Mouse (Mus musculus): ENCODE results near the gene Nop53. TPM values are rescaled to one million over a fixed set of nuclear protein-coding genes. Genes with fewer than 3 reads are reported as not detected.

Gene Nop53
- polyA plus RNA-seq, 1 experiment = 283 TPM

DNA sequence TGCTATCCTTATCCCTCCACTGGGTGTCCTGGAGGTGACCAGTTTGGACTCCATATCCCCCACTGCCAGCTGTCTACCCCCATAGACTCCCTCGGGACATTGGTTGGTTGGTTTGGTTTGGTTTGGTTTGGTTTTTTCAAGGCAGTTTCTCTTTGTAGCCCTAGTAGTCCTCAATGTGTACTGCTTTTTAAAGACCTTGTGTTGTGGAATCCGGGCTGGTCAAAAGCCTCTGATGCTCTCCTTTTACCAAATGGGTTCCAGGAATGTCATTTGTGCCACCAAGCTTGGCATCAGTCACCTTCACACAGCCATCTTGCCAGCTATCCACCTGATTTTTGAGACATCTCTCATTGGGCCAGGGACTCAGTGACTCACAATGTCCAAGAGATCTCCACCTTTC is 31.1 kb downstream of the Nop53 start:
- no peak overlapping the region for H3K4me3 ChIP-seq (ENCODE audit: low read depth, low read length)
- H3K4me1 ChIP-seq (ENCODE audit: control insufficient read depth, insufficient read depth, low read length) = no peaks in the 10 kb centered on the region
- H3K36me3 ChIP-seq (ENCODE audit: control insufficient read depth, insufficient read depth, low read length, poor library complexity, severe bottlenecking) = peaks cover 10% of the 10 kb centered on the region
- no peak for TF ChIP-seq EP300 (IDR thresholded peaks at IDR 0.05; ENCODE audit: insufficient read depth, low read depth, low read length)
- no peak for TF ChIP-seq POLR2A (IDR thresholded peaks at IDR 0.05; ENCODE audit: insufficient read depth, low read length)
- no peak for TF ChIP-seq CTCF (IDR thresholded peaks at IDR 0.05; ENCODE audit: low read depth, low read length)
- H3K9me3 ChIP-seq (replicated peaks; ENCODE audit: control insufficient read depth, insufficient read depth, low read length, poor library complexity, severe bottlenecking) = no peaks in the 10 kb centered on the region
- no peak overlapping the region for H3K9ac ChIP-seq (ENCODE audit: low read depth, poor library complexity, severe bottlenecking)
- no peaks in the 10 kb centered on the region for H3K27me3 ChIP-seq (ENCODE audit: control insufficient read depth, insufficient read depth, low read length, poor library complexity, severe bottlenecking)
- H3K27ac ChIP-seq (ENCODE audit: insufficient read depth, low read length) = no peak overlapping the region

DNA sequence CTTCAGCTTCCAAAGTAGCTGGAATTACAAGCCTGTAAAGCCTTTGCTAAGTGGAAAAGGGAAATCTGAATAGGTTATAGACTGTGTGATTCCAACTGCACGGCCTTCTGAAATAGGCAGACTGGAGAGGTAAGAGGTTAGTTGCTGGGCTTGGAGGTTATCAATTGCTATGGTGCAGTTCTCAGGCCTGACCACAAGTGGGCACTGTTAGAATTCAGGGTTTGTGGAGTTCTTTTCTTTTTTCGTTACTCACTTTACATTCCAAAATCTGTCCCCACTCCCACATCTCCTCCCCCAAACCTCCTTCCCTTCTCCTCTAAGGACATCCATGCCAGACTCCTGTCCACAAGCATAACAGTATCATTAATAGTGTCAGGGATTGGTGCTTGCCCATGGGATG is 31.6 kb downstream of the Nop53 start:
- H3K4me3 ChIP-seq (ENCODE audit: low read depth, low read length) = no peak overlapping the region
- peaks cover 5% of the 10 kb centered on the region for H3K36me3 ChIP-seq (ENCODE audit: control insufficient read depth, insufficient read depth, low read length, poor library complexity, severe bottlenecking)
- H3K27me3 ChIP-seq (ENCODE audit: control insufficient read depth, insufficient read depth, low read length, poor library complexity, severe bottlenecking) = no peaks in the 10 kb centered on the region
- TF ChIP-seq CTCF (IDR thresholded peaks at IDR 0.05; ENCODE audit: low read depth, low read length) (peak; percentile 16), EP300 (IDR thresholded peaks at IDR 0.05; ENCODE audit: insufficient read depth, low read depth, low read length) (no peak), POLR2A (IDR thresholded peaks at IDR 0.05; ENCODE audit: insufficient read depth, low read length) (no peak)
- H3K4me1 ChIP-seq (ENCODE audit: control insufficient read depth, insufficient read depth, low read length) = no peaks in the 10 kb centered on the region
- no peak overlapping the region for H3K9ac ChIP-seq (ENCODE audit: low read depth, poor library complexity, severe bottlenecking)
- H3K9me3 ChIP-seq (replicated peaks; ENCODE audit: control insufficient read depth, insufficient read depth, low read length, poor library complexity, severe bottlenecking) = no peaks in the 10 kb centered on the region
- no peak overlapping the region for H3K27ac ChIP-seq (ENCODE audit: insufficient read depth, low read length)

- Histone ChIP-seq H3K4me3 (ENCODE audit: low read depth, low read length) (no peak overlapping the region), H3K27ac (ENCODE audit: insufficient read depth, low read length) (no peak overlapping the region), H3K9me3 (replicated peaks; ENCODE audit: control insufficient read depth, insufficient read depth, low read length, poor library complexity, severe bottlenecking) (no peaks in the 10 kb centered on the region), H3K4me1 (ENCODE audit: control insufficient read depth, insufficient read depth, low read length) (no peaks in the 10 kb centered on the region), H3K27me3 (ENCODE audit: control insufficient read depth, insufficient read depth, low read length, poor library complexity, severe bottlenecking) (no peaks in the 10 kb centered on the region), H3K36me3 (ENCODE audit: control insufficient read depth, insufficient read depth, low read length, poor library complexity, severe bottlenecking) (no peaks in the 10 kb centered on the region; the same call in 1 of the 2 replicates), H3K9ac (ENCODE audit: low read depth, poor library complexity, severe bottlenecking) (no peak overlapping the region)
- TF ChIP-seq POLR2A (IDR thresholded peaks at IDR 0.05; ENCODE audit: insufficient read depth, low read length) (no peak), CTCF (IDR thresholded peaks at IDR 0.05; ENCODE audit: low read depth, low read length) (peak; percentile 90)
Observed at GRCm38 (mm10) chr7:15912183-15912582, 33.7 kb downstream of the Nop53 start.

GRCm38 (mm10) chr7:15910521-15910920 is 35.4 kb downstream of the Nop53 start:
- H3K4me1 ChIP-seq (ENCODE audit: control insufficient read depth, insufficient read depth, low read length) = no peaks in the 10 kb centered on the region
- no peak overlapping the region for H3K27ac ChIP-seq (ENCODE audit: insufficient read depth, low read length)
- no peak overlapping the region for H3K9ac ChIP-seq (ENCODE audit: low read depth, poor library complexity, severe bottlenecking)
- H3K36me3 ChIP-seq (ENCODE audit: control insufficient read depth, insufficient read depth, low read length, poor library complexity, severe bottlenecking) = no peaks in the 10 kb centered on the region
- H3K4me3 ChIP-seq (ENCODE audit: low read depth, low read length) = no peak overlapping the region
- no peak for TF ChIP-seq CTCF (IDR thresholded peaks at IDR 0.05; ENCODE audit: low read depth, low read length)
- TF ChIP-seq POLR2A (IDR thresholded peaks at IDR 0.05; ENCODE audit: insufficient read depth, low read length) = no peak
- TF ChIP-seq EP300 (IDR thresholded peaks at IDR 0.05; ENCODE audit: insufficient read depth, low read depth, low read length) = no peak
- no peaks in the 10 kb centered on the region for H3K9me3 ChIP-seq (replicated peaks; ENCODE audit: control insufficient read depth, insufficient read depth, low read length, poor library complexity, severe bottlenecking)
- H3K27me3 ChIP-seq (ENCODE audit: control insufficient read depth, insufficient read depth, low read length, poor library complexity, severe bottlenecking) = no peaks in the 10 kb centered on the region

DNA sequence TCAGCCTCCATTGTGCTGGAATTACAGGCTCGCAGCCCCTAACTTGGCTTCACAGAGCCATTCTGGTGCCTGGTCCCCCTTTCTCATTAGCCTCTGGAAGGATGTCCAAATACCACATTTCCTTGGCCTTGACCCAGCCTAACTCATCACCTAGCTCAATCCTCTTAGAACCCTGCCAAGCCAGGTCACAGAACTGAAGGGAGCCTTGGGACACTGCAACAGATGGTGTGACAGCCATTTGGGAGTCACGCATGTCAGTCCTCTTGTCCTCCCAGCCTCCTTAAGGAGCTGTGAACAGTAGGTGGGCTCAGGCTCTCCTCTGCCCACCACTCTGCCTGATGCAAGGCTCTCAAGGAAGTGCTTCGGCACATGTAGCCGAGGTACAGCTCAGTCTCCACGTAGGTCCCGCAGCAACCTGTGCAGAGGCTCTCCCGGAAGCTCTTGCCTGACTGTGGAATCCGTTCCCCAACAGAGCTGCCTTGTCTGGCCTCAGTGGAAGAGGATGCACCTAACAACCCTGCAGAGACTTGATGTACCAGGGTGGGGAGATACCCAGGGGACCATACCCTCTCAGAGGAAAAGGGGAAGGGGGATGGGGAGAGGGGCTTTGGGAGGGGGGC is 37.8 kb downstream of the Nop53 start:
- H3K9me3 ChIP-seq (replicated peaks; ENCODE audit: control insufficient read depth, insufficient read depth, low read length, poor library complexity, severe bottlenecking) = no peaks in the 10 kb centered on the region
- H3K4me1 ChIP-seq (ENCODE audit: control insufficient read depth, insufficient read depth, low read length) = no peaks in the 10 kb centered on the region
- H3K36me3 ChIP-seq (ENCODE audit: control insufficient read depth, insufficient read depth, low read length, poor library complexity, severe bottlenecking) = no peaks in the 10 kb centered on the region
- no peaks in the 10 kb centered on the region for H3K27me3 ChIP-seq (ENCODE audit: control insufficient read depth, insufficient read depth, low read length, poor library complexity, severe bottlenecking)
- H3K9ac ChIP-seq (ENCODE audit: low read depth, poor library complexity, severe bottlenecking) = no peak overlapping the region
- H3K4me3 ChIP-seq (ENCODE audit: low read depth, low read length) = no peak overlapping the region
- TF ChIP-seq CTCF (IDR thresholded peaks at IDR 0.05; ENCODE audit: low read depth, low read length) = no peak
- TF ChIP-seq POLR2A (IDR thresholded peaks at IDR 0.05; ENCODE audit: insufficient read depth, low read length) = no peak
- TF ChIP-seq EP300 (IDR thresholded peaks at IDR 0.05; ENCODE audit: insufficient read depth, low read depth, low read length) = no peak
- no peak overlapping the region for H3K27ac ChIP-seq (ENCODE audit: insufficient read depth, low read length)

GRCm38 (mm10) chr7:15906602-15907001 is 39.3 kb downstream of the Nop53 start:
- H3K4me3 ChIP-seq (ENCODE audit: low read depth, low read length) = no peak overlapping the region
- H3K4me1 ChIP-seq (ENCODE audit: control insufficient read depth, insufficient read depth, low read length) = no peaks in the 10 kb centered on the region
- no peak overlapping the region for H3K27ac ChIP-seq (ENCODE audit: insufficient read depth, low read length)
- no peak overlapping the region for H3K9ac ChIP-seq (ENCODE audit: low read depth, poor library complexity, severe bottlenecking)
- H3K9me3 ChIP-seq (replicated peaks; ENCODE audit: control insufficient read depth, insufficient read depth, low read length, poor library complexity, severe bottlenecking) = 0 out of 2 replicates have a peak, but pooled peaks cover 2% of the 10 kb centered on the region
- H3K36me3 ChIP-seq (ENCODE audit: control insufficient read depth, insufficient read depth, low read length, poor library complexity, severe bottlenecking) = no peaks in the 10 kb centered on the region
- TF ChIP-seq POLR2A (IDR thresholded peaks at IDR 0.05; ENCODE audit: insufficient read depth, low read length) (no peak), CTCF (IDR thresholded peaks at IDR 0.05; ENCODE audit: low read depth, low read length) (no peak), EP300 (IDR thresholded peaks at IDR 0.05; ENCODE audit: insufficient read depth, low read depth, low read length) (no peak)
- no peaks in the 10 kb centered on the region for H3K27me3 ChIP-seq (ENCODE audit: control insufficient read depth, insufficient read depth, low read length, poor library complexity, severe bottlenecking)
